Mouse (Mus musculus) adrenal gland, postnatal 10 days (tissue): Measurements from ENCODE around the gene Cpt1a. TPM values are rescaled to one million over a fixed set of nuclear protein-coding genes. Genes with fewer than 3 reads are reported as not detected.

Experiments
- DNase-seq: peaks from one replicate; pipeline ENCODE4 v3.0.0; 2021; ENCODE audit warnings: mixed read lengths
- microRNA-seq: library from miRNA; unstranded; fragments of <30 nt; microRNA quantifications from one replicate; pipeline ENCODE4 v1.2.0, GENCODE M21; 2021
- total RNA-seq, 2 experiments: library from RNA; stranded (reverse); gene quantifications; 2 replicates each; pipeline ENCODE4 v1.2.3; 2021

The Cpt1a gene
- total RNA-seq, 2 experiments from 2014 or later, result 173 to 277 TPM

DNA sequence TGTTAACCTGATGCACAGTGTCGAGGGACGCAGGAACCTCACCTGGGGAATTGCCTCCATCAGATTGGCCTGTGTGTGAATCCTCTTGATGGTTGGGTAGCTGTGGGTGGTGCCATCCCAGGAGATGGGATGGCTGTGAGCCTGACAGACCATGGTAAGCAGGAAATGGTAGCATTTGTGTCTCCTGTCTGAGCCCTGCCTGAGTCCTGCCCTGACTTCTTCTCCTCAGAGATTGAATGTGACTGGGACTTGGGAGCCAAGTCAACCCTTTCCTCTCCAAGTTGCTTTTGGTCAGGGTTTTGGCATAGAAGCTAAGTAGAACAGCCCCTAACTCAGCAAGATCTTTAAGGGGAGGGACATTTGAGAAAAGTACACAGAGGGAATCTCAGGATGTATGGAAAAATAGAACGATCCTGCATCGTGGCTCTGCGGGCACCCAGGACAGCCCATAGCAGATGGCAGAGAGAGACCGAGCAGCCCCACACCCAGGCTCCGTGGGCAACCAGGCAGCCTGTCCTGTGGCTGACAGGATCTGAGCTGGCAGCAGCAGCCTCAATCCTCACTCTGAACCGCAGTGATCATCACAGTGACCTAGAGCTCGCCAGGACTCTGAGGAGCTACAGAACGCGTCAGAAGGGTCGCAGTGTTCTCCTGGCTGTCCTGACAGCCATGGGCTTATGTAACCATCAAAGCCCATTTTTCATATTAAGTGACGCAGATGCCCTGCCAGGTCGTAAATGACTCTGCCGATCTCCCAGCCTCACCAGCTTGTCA is 106.1 kb downstream of the Cpt1a start:
- DNase-seq, result no peak

- DNase-seq, result no peak
These were observed 107.2 kb downstream of the Cpt1a start for GRCm38 (mm10) chr19:3429156-3429816.

DNA sequence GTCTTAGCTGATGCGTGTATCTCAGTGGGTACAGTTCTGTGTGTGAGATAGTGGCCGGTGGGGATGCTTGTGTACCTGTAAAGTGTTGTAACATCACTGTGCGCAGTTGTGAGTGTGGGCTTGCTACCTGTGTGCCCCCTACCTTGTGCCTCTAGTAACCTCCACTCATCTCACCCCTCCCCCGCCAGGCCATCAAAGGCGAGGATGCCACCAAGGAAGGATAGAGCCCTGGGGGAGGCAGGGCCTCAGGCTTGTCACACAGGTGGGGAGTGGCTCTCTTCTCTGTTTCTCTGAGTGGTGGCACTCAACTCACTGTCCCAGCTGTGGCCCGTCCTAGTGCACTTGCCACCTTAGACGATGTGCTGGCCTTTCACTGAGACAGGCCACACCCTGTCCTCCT is 108.9 kb downstream of the Cpt1a start:
- no peak for DNase-seq

DNA sequence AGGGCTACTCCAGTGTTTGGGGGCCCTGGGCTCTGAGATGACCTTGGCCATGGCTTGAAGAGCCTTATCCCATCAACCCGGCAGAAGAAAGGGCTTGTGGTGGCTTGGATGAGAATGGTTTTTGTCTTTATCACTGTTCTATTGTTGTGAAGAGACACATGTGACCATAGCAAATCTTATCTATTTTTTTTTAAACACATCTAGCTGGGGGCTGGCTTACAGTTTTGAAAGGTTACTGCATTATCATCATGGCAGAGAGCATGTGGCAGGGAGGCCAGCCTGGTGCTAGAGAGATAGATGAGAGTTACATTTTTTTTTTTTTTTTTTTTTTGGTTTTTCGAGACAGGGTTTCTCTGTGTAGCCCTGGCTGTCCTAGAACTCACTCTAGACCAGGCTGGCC is 109.8 kb downstream of the Cpt1a start:
- no peak for DNase-seq

GRCm38 (mm10) chr19:3434124-3434523 is 112.0 kb downstream of the Cpt1a start:
- no peak for DNase-seq

DNA sequence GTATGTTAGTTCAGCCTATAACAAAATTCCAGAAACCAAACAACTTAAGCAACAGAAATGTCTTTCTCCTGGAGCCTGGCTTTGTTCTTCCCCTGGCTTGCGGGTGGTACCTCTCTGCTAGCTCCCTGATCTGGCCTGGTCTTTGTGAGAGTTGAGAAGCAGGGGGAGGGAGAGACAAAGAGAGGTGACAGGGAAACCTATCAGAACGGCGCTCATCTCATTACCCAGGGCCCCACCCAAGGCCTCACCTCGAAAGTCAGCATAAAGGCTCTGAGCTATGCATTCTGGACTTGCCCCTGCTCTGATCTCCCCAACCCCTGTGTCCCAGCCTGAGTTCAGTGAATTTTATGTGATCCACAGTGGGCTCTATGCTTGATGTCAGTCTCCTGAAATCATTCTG is 112.5 kb downstream of the Cpt1a start:
- DNase-seq, result no peak

Small RNA genes within 50 kb of the gene (microRNA-seq; reads per million reads assigned to microRNA genes)
- not detected for gene Mir6984

Other genes starting within 250 kb of the Cpt1a start
- 10 to 100 TPM; 82.2 to 91.3 TPM for gene Mrpl21, start 39.4 kb upstream of the Cpt1a start, total RNA-seq
- gene Ighmbp2, start 39.3 kb upstream of the Cpt1a start, total RNA-seq, result 1 to 10 TPM; 5.8 to 8.4 TPM
- 1 to 10 TPM; 1.2 to 1.4 TPM for gene Tesmin, start 66.5 kb downstream of the Cpt1a start, total RNA-seq
- 10 to 100 TPM; 15.8 to 18.0 TPM for gene Gal, start 92.2 kb downstream of the Cpt1a start, total RNA-seq